Mouse (Mus musculus) brain, embryonic 14.5 days (tissue): ENCODE data around the gene Galnt2.

ENCODE experiments used
- CTCF ChIP-seq: fragments of 200-500 bp; IDR thresholded peaks from 2 replicates; pipeline ENCODE4 v1.5.1; 2012; ENCODE audit warnings: inconsistent platforms, mild to moderate bottlenecking, moderate library complexity, borderline replicate concordance; ENCODE audit not compliant: insufficient read depth, insufficient read length; ENCODE audit errors: extremely low read depth
- POLR2A ChIP-seq: fragments of 200-500 bp; IDR thresholded peaks from 2 replicates; pipeline ENCODE4 v1.6.1; 2012; ENCODE audit warnings: mild to moderate bottlenecking, inconsistent platforms, borderline replicate concordance; ENCODE audit not compliant: poor library complexity, insufficient read depth, insufficient read length, severe bottlenecking; ENCODE audit errors: extremely low read depth

GRCm38 (mm10) chr8:124193992-124194391, 37.2 kb upstream of the Galnt2 start:
- TF ChIP-seq POLR2A (no peak), CTCF (no peak)
